Mouse (Mus musculus) megakaryocyte, embryonic 14.5 days (primary cell): Measurements from ENCODE around the gene Clpb.

Experiments
- FLI1 ChIP-seq: IDR thresholded peaks from 2 replicates; pipeline ENCODE4 v1.6.1; 2012; ENCODE audit warnings: low read length, inconsistent platforms, mixed read lengths
- GATA1 ChIP-seq: IDR thresholded peaks from 3 replicates; pipeline ENCODE4 v1.6.1; 2012; ENCODE audit warnings: mixed read lengths, low read length, inconsistent platforms, borderline replicate concordance

DNA sequence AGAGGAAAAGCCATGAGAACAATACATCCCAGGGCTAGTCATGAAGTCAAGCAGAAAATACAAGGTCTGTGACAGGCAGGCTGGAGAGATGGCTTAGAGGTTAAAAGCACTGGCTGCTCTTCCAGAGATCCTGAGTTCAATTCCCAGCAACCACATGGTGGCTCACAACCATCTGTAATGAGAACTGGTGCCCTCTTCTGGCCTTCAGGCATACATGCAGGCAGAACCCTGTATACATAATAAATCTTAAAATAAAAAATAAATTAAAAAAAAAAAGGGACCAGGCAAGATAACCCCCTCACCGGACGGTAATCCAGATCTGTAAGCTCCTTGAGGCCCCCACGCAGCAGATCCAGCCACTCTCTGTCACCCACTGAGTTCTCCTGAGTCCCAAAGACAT is 166.9 kb downstream of the Clpb start:
- TF ChIP-seq GATA1, result no peak
- no peak for TF ChIP-seq FLI1
